Mouse (Mus musculus) erythroid progenitor cell, adult 5-6 weeks (primary cell): Measurements from ENCODE around the gene Akap10. TPM values are rescaled to one million over a fixed set of nuclear protein-coding genes. Genes with fewer than 3 reads are reported as not detected.

ENCODE experiments used
- ATAC-seq: replicated peaks from 2 replicates; pipeline ENCODE4 v1.8.0; 2016; ENCODE audit warnings: moderate number of reproducible peaks, mild to moderate bottlenecking, moderate TSS enrichment, inconsistent platforms; ENCODE audit not compliant: poor library complexity, low FRiP score, severe bottlenecking
- total RNA-seq, 2 experiments: library from RNA; stranded (forward) in 1 of 2; stranded (reverse) in 1 of 2; fragments of 150-400 nt in 1 of 2; fragments of 186-747, 209-891 nt in 1 of 2; gene quantifications; 2 replicates each; pipeline versions ENCODE4 v1.2.3 to v1.2.4; 2015 to 2017; ENCODE audit warnings: low replicate concordance in 2 of 2

Gene Akap10
- total RNA-seq, 2 experiments from 2014 or later = 16.3 to 19.8 TPM

- no peak for ATAC-seq
Observed at GRCm38 (mm10) chr11:61942903-61943302, 12.9 kb upstream of the Akap10 start.

- no peak for ATAC-seq
Observed at GRCm38 (mm10) chr11:61937761-61938160, 7.7 kb upstream of the Akap10 start.

- peak; percentile 31; the same call in 1 of the 2 replicates for ATAC-seq
Observed at GRCm38 (mm10) chr11:61930640-61931586, 861 bp upstream of the Akap10 start.

- ATAC-seq = no peak; the same call in 1 of the 2 replicates
Observed at GRCm38 (mm10) chr11:61929323-61930097, 542 bp downstream of the Akap10 start.

GRCm38 (mm10) chr11:61923309-61923708 is 6.7 kb downstream of the Akap10 start:
- no peak for ATAC-seq

- ATAC-seq = no peak
Observed at GRCm38 (mm10) chr11:61919702-61920101, 10.3 kb downstream of the Akap10 start.

- no peak for ATAC-seq
Observed at GRCm38 (mm10) chr11:61908315-61908714, 21.7 kb downstream of the Akap10 start.

- ATAC-seq = no peak
Observed at GRCm38 (mm10) chr11:61882183-61882582, 47.9 kb downstream of the Akap10 start.

- no peak for ATAC-seq
Observed at GRCm38 (mm10) chr11:61879921-61880320, 50.1 kb downstream of the Akap10 start.

GRCm38 (mm10) chr11:61871881-61872280 is 58.2 kb downstream of the Akap10 start:
- ATAC-seq = no peak

- ATAC-seq = no peak
Observed at GRCm38 (mm10) chr11:61866856-61867255, 63.2 kb downstream of the Akap10 start.

- ATAC-seq = no peak
Observed at GRCm38 (mm10) chr11:61861781-61862547, 68.1 kb downstream of the Akap10 start.

GRCm38 (mm10) chr11:61859316-61859715 is 70.7 kb downstream of the Akap10 start:
- ATAC-seq = no peak

GRCm38 (mm10) chr11:61855539-61855938 is 74.5 kb downstream of the Akap10 start:
- no peak for ATAC-seq

- peak; percentile 80 for ATAC-seq
Observed at GRCm38 (mm10) chr11:61854988-61855411, 75.1 kb downstream of the Akap10 start, which contains the start of gene Ulk2. Ulk2 (minus strand) TSS chr11:61855073.

GRCm38 (mm10) chr11:61854211-61854987 is 75.7 kb downstream of the Akap10 start:
- peak; percentile 91 for ATAC-seq

- ATAC-seq = no peak
Observed at GRCm38 (mm10) chr11:61853659-61854058, 76.4 kb downstream of the Akap10 start.

- no peak for ATAC-seq
Observed at GRCm38 (mm10) chr11:61852916-61853315, 77.1 kb downstream of the Akap10 start.

- ATAC-seq = no peak
Observed at GRCm38 (mm10) chr11:61851195-61851594, 78.9 kb downstream of the Akap10 start.
